Mouse (Mus musculus) thymus, postnatal 25 days (tissue): ENCODE measurements around the gene Spon1.

ENCODE experiments used
- DNase-seq: peaks from one replicate; pipeline ENCODE4 v3.0.0; 2022

Gene Spon1

DNA sequence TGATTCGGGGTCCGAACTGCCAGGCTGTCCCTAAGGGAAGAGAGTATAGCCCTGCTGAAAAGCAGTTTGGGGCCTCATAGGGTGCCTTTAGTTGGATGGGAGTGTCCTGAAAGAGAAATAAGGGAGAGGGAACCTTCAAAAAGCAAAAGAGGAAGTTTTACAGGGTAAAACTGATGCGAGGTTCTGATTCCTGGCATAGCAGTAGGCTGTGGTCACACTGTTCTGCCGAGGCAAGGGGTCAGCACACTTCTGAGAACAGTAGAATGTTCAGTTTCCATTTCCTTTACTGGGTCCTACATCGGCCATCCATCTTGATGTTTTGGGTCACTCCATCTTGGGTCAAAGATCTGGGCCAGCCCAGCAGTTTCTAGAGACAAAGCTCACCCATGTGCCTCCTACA is 14.5 kb downstream of the Spon1 start:
- no peak for DNase-seq

DNA sequence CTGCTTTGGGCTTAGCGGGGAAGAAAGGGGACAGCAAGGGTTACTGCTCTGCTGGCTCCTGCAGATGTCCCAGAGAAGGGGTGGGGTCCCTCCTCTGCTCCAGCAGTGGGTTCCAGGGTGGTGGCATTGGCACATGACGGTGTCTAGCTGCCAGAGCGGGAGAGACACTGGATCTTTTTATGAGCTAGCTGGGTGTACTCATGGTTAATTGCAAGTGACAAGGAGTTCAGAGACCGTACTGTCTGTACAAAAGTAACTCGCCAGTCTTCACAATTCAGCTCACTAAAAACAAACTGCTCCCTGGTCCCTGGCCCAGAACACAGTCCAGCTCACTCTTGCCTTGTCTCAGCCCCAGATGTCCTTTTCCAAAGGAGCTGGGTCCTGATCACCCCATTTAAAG is 26.2 kb downstream of the Spon1 start:
- no peak for DNase-seq

DNA sequence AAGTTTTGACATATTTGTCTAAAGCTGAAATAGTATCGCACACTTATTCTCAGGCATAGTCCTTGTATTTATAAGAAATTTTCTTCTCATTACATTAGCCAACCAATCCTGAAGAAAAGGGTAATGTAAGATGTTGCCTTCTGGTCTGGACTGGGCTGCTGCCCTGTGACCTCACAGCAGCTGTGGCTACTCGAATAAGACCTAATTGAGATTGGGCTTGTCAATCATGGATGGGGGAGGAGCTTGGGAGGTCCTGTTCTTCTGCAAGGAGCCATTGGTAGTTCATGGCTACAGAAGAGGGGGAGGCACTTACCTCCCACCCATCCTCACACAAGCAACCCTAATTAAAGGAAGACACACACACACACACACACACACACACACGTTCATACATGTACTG is 27.1 kb downstream of the Spon1 start:
- DNase-seq = no peak

DNA sequence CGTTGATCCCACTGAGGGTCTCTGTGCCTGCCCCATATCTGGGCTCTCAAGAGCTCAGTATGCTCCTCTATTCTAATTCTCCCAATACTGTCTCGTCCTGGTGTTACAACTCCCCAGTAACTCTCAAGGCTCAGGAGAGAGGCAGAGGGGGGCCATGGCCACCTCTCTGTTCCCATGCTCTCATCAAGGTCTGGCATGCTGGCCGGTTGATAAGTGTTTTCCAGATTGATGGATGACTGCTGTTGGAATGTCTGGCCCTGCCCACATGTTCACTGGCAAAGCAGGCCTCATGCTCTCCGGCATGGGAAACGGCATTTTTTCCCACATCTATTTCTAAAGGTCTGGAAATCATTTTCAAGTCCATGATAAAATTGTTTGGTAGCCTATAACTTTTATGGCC is 29.4 kb downstream of the Spon1 start:
- no peak for DNase-seq

DNA sequence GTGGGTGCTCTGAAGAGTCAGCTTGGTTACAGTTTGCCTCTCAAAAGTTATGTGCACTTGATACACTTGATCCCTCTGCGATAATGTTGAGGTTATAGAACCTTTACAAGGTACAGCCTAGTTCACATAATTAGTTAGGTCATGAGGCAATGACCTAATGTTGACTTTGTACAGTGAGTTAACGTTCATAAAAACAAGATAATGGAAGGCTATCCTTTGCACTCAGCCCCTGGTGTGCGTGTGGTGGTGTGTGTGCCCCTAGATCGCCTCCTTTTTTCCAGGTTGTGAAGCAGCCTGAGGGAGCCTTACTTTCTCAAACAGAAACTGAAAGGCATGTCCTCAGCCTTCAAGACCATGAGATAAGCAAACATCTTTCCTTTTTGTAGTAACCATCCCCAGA is 31.3 kb downstream of the Spon1 start:
- no peak for DNase-seq

DNA sequence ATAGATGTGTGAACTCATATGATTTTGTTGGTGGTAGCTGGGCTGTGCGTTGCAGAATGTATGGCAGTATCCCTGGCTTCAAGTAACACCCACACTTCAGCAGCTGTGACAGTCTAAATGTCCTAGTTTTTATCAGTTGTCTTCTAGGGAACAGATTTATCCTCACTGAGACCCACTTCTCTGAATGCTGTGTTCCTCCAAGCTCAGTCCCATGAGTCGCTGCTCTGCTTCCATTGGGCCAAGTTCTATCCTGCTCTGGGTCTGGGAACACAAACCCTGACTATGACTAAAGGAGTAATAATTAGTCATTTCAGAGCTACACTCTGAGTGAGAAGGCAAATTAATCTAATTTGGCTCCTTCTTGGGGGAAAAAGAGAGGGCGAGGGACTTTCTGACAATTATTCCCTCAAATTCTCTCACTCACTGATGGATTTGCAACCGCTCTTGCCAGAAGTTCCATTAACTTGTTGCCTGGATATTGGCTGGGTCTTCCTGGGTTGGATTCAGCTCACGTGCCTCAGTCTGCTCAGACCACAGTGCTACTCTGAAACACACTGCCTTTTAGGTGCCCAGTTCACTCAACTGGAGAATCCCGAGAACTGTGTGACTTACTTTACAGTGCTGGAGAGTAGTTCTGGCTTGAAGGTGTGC is 32.9 kb downstream of the Spon1 start:
- no peak for DNase-seq

DNA sequence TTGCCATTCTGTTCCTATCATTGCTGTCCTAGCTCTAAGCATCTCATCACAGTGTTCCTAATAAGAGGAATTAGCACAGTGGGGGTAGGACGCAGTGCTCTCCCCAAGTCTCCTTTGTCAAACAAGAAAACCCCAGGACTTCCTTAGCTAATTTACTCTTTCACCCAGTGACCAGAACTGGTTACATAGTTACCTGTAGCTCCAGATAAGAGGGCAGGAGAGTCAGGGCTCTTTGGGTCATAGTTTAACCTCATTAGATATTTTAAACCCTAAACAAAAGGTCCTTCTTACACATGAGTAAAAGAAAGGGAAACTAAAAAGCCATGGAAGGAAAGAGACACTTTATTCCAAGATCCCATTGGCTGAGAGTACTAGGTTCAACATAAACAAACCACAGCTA is 44.0 kb downstream of the Spon1 start:
- no peak for DNase-seq

DNA sequence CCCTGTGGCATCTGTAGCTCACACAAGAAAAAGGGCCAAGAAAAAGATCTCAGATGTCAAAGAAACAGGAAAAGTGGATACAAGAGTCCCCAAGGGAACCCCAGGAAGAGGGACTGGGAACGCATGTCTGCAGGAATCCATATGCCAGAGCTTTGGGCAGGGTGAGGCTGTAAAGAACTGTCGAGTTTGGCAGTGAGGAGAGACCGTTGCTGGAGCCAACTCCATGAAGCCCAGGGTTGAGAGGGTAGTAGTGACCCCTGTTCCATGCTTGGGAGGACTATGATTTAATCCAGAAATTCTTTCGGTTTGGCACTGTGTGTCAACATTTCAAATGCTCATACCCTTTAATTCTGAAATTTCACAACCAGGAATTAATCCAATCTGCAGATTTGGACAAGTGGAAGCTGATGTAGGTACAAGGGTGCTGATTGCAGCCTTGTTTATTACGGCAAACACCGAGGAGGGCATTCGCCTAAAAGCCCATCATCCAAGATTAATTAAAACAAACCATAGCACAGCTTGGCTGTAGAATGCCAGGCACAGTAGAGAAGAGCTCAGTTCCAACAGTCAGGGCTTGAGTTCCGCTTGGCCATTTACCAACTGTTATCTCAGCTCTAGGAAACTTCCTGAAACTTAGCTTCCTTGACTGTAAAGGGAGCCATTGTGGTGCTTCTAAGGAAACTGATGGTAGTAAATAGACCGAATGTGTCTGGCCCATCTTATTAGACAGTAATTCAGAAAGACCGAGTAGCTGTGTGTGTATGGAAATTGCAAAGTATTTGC is 45.8 kb downstream of the Spon1 start:
- no peak for DNase-seq

DNA sequence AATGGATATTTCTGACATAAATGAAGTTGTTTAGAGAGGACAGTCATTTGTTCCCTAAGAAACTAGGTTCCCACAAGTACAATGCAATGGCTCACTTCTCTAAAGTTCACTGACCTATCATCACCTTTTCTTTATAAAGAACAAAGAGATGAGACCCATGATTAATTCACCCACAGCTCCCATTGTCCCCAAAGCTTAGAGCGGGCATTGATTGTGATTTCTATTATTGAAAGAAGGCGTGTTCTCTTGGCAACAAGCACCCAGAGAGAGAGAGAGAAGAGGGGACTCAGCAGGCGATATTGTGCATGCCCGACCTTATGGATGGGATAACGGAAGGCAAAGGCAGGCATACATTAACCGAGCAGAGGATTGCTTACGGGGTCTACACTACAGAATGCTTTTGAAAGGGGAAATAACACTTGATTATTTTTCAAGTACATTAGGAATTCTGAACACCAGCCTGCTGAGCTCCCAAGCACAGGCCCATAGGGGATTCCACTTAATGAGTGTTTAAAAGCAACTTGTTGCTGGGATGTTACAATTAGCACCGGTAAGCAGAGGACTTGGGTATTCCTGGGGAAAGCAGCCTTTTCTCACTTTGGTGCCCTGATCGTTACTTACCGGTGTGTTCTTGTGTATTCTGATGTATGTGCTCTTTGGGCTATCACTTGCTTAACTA is 48.4 kb downstream of the Spon1 start:
- DNase-seq = no peak

DNA sequence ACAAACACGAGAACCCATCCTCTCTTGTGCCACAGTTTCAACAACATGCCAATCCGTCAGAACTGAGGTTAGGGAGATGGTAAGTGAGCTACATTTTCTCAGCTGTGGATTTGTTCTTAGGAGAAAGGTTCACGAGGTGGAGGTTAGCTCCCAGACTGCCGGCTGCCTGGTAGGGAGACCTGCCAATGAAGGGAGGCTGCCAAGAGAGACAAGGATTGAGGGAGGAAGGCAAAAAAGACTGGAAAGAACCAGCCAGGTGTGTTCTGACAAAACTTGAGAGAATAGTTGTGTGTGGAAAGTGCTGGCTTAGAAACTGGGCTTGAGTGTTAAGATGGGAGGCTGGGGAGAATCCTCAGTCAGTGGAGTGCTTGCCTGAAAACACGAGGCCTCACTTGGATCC is 49.9 kb downstream of the Spon1 start:
- DNase-seq = no peak

DNA sequence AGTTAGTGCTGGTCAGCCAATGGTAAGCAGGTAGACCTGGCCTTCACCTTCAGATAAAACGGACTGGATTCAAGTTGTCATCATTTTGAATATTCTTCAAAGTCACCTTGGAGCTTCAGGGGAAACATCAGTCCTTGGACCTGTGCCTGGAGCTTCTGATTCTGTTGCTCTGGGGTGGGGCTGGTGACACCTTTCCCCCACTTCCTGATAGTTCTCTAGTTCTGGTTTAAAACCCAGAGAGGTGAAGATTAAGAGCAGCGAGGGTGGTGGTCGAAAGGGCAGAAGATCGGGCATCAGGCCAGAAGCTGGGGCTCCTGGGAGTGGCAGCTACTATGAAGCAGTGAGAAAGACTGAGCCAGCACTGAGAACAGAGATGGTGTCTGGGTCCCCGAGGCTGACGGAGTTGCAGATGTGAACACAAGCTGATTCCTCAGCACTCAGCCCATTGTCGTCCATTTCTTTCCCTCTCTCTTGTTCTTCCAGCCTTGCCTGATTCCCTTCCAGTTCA is 51.1 kb downstream of the Spon1 start:
- no peak for DNase-seq

DNA sequence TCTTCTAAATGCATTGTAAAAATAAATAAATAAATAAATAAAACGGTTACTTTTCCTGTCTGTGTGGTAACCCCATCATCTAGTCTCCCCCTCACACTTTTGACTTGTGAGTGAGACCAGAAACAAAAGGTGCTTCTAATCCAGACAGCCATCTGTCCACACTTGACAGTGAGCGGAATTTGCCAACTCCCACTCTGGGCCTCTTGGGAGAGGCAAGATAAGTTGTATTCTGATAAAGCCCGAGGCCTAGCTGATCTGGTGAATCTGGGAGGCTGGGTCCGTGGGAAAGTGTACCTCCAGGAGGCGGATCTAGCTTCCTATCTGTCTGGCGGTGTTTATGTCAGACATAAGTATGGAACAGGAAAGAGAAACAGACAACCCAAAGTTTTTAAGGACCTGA is 52.3 kb downstream of the Spon1 start:
- no peak for DNase-seq

DNA sequence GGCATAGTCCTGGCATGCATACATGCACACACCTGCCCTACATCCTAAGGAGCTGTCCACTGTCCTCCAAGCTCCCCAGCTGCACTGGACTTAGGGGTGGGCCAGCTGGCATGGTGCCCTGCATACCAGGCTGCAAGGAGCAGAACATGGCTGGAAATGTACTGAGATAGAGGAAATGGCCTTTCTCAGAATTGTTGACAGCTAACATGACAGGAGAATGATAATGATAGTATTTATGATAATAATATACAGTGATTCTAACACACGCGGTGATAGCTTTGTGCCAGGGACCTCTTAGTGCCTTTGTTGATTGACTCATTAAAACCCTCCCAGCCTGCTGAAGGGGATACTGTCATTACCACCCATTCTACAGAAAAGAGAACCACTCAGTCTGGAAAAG is 54.4 kb downstream of the Spon1 start:
- no peak for DNase-seq

DNA sequence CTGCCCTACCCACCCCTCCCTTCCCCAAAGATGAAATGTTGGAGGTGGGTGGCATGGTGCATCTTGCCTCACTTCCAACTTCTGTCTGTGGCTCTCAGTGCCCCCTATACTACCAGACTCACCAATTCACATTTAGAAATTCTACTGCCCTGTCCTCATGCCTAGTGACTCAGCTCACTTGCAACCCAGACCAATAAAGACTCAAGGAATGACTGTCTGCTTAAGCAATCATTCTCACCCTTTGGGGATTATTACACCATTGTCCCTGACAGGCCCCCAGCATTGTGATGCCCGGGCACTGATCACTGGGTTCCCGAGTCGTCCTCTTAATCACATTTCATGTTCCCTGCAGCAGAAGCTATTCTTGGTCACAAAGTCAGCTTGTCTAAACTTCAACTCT is 57.2 kb downstream of the Spon1 start:
- no peak for DNase-seq

DNA sequence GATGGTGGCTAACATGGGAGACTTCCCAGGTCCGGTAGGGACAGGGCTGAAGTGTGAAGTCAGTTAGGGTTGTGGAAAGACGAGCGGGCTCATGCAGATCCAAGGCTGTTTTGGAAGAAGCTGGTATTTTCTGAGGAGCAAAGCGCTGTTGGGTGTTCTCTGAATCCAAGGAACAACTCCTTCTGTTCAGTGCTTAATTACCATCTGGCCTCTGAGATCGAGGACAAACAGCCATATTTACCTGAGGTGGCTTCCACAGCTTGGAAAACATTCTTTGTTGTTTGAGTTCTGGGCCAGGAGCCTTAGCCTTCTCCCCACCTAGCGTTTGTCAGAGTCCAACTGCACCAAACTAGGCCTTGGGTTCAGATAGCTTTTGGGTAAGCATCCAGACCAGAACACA is 58.9 kb downstream of the Spon1 start:
- DNase-seq = no peak

DNA sequence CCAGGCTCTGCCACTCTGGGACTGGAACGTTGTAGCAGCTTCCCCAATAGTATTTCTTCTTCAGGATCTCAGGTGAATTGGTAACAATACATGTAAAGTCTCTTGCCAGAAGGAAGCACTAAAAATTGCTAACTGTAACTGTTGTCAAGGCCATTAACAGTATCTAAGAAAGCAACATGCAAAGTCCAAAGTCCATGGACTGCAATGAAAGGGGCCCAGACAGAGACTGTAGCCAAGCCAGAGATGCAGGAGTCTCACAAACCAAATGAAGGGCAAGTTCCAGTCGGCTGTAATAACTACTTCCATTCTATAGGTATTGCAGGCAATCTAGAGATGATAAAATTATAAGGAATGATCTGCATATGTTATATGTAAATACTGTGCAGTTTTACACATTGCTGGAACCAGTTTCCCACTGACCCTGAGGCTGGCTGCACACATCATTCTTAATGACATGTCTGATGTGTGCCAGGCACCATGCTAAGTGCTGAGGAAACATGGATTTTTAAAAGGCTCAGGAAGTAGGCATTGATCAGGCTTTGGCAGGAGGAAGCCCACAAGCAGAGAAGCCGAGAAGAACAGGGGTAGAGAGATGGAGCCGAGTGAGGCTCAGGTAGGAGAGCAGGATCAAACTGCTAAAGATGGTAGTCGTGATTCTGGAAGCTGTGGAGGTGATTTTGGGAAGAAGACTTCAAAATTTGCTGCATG is 59.9 kb downstream of the Spon1 start:
- no peak for DNase-seq

DNA sequence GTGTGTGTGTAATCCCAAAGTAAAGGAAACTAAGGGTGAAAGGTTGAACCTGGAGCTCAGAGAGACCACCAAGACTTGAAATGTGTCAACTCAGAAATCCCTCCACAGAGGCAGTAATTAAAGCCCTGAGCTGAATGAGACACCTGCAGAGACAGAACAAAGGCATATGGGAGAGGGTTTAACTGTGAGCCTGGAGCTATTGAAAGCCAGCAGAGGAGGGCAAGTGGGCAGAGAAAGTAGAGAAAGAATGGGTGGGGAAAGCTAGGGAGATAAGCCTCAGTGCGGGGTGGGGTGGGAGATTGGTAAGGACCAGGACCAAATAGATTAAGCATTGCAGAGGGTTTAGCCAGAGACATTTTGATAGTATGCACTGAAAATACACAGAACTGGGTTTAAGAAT is 60.7 kb downstream of the Spon1 start:
- DNase-seq = no peak

DNA sequence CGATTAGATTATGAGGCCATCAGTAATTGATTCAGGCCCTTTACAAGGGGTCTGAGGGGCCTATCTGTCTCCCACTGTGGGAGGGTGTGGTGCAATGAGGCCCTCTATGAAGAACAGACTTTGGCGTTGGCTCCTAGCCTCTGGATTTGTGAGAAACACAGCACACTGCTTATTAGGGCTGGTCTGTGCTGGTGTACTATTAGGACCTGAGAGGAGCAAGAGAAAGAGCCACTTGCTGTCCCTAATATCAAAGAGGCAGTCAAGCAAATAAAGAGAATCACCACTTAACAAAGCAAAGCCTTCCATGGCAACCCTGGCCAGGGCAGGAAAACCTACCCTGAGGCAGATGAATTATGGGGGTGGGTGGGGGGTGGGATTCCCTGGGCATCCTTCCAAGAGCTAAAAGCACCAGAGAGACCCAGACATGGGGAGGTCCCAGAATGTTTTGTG is 62.3 kb downstream of the Spon1 start:
- no peak for DNase-seq

DNA sequence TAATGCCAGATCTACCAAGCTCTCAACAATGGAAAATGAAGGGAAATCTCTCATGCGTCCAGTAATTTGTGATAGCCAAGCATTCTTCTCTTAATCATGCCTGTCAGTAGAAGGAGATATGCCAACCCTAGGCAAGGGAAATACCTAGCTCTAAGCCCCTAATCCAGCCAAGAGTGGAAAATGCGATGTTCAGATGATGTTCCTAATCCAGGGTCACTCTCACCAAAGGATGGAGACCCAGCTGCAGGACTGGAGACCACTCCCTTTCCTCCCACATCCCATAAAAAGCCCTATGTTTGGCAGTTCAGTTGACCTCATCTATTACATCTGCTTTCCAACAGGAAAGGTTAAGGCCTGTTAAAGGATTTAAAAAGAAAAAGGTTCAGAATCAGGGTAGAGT is 62.8 kb downstream of the Spon1 start:
- no peak for DNase-seq

DNA sequence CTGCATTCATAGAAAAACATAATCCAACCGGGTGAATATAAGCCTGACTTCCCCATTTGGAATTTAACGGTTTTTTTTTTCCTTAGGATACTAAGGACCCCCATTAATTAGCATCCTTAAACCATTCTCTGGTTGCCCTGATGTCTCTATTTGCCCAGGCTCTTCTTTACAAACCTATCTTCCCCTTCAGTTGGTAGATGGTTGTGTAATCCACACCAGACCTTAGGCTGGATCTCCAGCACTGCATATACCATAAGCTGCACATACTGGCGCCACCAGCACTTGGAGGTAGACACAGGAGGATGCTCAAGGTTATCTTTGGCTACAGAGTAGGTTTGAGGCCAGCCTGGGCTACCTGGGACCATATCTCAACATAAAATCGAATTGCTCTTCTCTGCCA is 71.4 kb downstream of the Spon1 start:
- no peak for DNase-seq

DNA sequence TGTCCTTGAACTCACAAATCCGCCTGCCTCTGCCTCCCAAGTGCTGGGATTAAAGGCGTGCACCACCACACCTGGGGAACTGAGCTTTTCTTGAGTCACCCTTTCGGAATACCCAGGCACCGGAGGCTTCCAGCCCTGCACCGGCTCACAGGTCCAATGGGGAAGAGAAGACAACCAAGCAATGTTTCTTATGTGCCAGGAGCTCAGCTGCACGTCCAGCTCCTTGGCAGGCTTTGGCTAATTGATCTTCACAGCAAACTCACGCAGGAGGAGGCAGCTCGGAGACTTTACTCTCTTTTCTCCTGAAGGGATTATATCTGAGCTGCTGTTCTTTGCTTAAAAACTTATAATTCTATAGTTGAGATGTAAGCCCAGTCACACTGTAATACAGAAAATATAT is 73.6 kb downstream of the Spon1 start:
- no peak for DNase-seq

DNA sequence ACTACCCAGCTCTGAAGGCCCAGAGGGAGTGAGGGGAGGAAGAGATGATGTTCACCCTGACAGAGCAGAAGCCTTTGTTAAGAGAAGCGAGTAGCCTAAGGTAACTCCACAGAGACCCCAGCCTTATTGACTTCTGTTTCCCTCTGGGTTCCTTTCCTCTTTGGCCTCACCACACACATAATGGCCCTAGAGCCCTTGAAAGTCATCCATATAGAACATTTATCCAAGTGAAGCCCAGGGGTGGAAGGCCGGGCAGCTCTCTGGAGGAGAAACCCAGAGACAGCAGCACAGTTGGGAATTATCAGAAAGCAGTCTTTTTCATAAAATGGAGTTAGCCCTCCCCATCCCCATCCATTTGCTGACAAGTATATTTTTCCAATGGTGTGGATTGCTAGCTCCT is 75.7 kb downstream of the Spon1 start:
- DNase-seq = no peak

DNA sequence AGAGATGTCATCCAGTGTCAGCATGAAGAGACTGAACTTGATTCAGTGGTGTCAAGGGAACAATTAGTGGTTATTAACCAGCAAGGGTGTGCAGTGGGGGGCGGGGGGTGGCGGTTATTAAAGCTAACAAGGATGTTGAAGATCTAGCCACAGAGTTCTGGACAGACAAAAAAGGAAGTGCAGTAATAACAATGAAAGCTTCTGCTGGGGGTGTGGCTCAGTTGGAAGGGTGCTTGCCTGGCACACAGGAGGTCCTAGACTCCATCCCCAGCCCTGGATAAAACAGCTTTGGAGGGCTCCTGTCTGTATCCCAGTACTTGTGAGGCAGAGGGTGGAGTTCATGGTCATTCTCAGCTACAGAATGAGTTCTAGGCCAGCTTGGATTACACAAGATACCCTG is 77.4 kb downstream of the Spon1 start:
- no peak for DNase-seq
